21 mouse cellular contexts compared by ENCODE assay signal in the genomic region with DNA sequence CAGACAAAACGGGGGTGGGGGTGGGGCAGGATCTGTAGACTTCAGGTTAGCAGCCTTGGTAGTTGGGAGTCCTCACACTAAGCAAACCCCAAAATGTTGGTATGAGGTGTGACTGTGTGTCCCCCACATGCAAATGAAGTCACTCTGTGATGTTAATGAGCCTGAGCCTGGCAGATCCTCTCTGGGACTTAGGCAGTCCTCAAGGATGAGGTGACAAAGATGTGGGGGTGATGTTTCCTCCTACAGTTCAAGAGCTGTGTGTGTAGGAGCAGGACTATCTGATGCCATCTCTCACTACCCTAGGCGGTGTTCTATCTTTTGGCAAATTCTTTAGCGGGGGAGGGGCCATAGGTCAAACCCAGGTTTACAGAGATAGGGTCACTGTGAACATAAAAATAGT. TPM values are rescaled to one million over a fixed set of nuclear protein-coding genes. Genes with fewer than 3 reads are reported as not detected.
"Had no signal": no experiment of that assay in that cellular context is flagged by ENCODE, and none has a peak within 500 bp of the region (broad histone marks: within the 10 kb centered on the region; RNA-seq: fewer than 3 reads in every experiment).

No protein-coding gene starts in this region.

- ATAC-seq: midbrain, embryonic 16.5 days had no signal

- H3K9me3 ChIP-seq: midbrain, embryonic 10.5 days; midbrain, embryonic 12.5 days; neural tube, embryonic 13.5 days; neural tube, embryonic 15.5 days had no signal

- H3K4me1 ChIP-seq: midbrain, embryonic 10.5 days; midbrain, embryonic 12.5 days; neural tube, embryonic 15.5 days had no signal

- H3K4me2 ChIP-seq: midbrain, embryonic 12.5 days; neural tube, embryonic 13.5 days; neural tube, embryonic 15.5 days had no signal

- DNase-seq: lung, adult 18-20 months; lung, embryonic 14.5 days; lung, postnatal 10 days; lung, postnatal 4 days; midbrain, embryonic 14.5 days; retina, postnatal 1 day; right cerebral cortex, adult 18-20 months; right cerebral cortex, postnatal 25 days; right cerebral cortex, postnatal 4 days; spleen, adult 18-20 months; thymus, adult 18-20 months; thymus, postnatal 14 days; thymus, postnatal 4 days had no signal

- H3K27ac ChIP-seq: midbrain, embryonic 10.5 days; midbrain, embryonic 12.5 days; neural tube, embryonic 13.5 days; neural tube, embryonic 15.5 days had no signal

- H3K9ac ChIP-seq: lung, embryonic 14.5 days; midbrain, embryonic 12.5 days; neural tube, embryonic 13.5 days; neural tube, embryonic 15.5 days had no signal

- H3K36me3 ChIP-seq: midbrain, embryonic 10.5 days; midbrain, embryonic 12.5 days; neural tube, embryonic 13.5 days; neural tube, embryonic 15.5 days had no signal

- H3K4me3 ChIP-seq: midbrain, embryonic 10.5 days; midbrain, embryonic 12.5 days; myocyte; neural tube, embryonic 13.5 days; neural tube, embryonic 15.5 days had no signal

RNA-seq across cellular contexts. Expression of gene Ror2, which starts 6.3 kb away (rescaled TPM):
- total RNA-seq: megakaryocyte, adult 5-6 weeks; megakaryocyte-erythroid progenitor cell, adult 5-6 weeks had no signal
